Mouse (Mus musculus): Measurements from ENCODE around the gene Gm20431. TPM values are rescaled to one million over a fixed set of nuclear protein-coding genes. Genes with fewer than 3 reads are reported as not detected.

The Gm20431 gene
- 9.2 TPM in 1 of 2 replicates, not detected in the other for polyA plus RNA-seq (2015; fragmentation: Nextera tagmentation; extraction: Ambion mirVana)

DNA sequence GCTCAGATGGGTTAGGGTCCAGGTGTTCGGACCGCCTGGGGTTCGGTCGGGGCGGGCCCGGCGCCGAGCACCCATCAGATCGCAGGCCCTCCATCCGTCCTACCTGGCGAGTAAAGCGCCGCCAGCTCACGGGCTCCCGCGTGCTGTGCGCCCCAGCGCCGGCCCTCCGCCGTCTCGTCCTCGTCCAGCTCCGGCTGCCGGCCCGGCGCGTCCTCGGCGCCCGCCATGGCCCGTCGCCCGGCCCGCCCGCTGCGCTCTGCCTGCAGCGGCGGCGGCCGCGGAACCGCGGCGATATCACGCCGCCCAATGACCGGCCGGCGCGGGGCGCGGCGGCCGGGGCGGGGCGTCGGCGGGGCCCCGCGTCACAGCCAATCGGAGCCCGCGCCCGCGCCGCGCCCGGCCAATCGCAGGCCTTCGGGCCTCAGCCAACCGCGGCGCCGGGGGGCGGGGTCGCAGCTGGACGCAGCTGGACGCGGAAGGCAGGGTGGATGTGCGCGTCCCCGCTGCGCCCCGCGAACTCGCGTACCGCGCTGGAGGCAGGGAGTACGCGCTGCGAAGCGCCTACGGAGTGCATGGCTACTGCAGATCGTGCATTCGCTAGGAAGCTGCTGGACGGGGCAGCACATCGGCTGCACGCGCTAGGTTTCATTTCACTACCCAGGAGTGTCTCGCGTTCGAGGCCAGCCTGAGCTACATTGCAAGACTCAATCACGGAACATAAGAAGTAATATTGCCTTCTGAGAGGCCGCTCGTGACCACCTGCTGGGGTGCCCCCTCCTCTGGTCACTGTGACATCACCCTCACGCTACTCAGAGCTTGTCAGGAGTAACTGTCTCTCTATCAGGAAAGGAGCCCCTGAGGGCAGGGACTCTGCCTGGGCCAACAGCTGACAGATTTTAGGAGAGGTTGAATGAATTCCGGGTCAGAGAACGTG is at the start of gene Gm20431:
TSS of gene Gm20431 (minus strand) at position 227 of the 934 bp plus-strand sequence.
- Histone ChIP-seq H3K27me3 (ENCODE audit: control insufficient read depth, insufficient read depth, low read length) (no peaks in the 10 kb centered on the region), H3K4me2 (ENCODE audit: low read depth, low read length) (peak within 1 kb of the TSS; percentile 84), H3K4me3 (replicated peaks; ENCODE audit: low read length) (peak within 1 kb of the TSS; percentile 87), H3K4me1 (ENCODE audit: control insufficient read depth, insufficient read depth, low read length) (peaks cover 41% of the 10 kb centered on the region), H3K36me3 (ENCODE audit: control insufficient read depth, insufficient read depth, low read length) (no peaks in the 10 kb centered on the region), H3K27ac (ENCODE audit: low read length) (peak within 1 kb of the TSS; percentile 91), H3K9ac (ENCODE audit: low read length) (peak within 1 kb of the TSS; percentile 91), H3K9me3 (replicated peaks; ENCODE audit: control insufficient read depth, low read length) (no peaks in the 10 kb centered on the region)
- peak; percentile 95 for ATAC-seq (ENCODE audit: insufficient read depth, low FRiP score)
- under 1% methylated on average over 110 of the region's 110 CpGs for WGBS

DNA sequence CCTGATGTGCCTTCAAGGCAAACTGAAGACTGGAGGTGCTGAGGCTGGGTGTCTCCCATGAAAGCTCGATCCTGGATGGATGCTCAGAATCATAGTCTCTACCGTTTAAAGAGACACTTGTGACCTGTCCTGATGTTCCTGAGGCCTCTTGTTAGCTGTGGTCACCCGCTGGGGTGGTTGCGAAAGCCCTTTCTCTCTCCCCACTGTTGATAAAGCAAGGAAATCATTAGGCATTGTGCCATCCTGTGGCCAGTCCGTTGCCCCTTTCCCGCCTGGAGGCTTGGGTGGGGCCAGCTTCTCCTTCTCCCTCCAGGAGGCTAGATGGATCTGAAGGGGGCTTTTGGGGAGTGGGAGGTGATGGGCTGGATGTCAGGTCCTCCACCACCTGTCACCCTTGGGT is 49.3 kb upstream of the Gm20431 start:
- ATAC-seq (ENCODE audit: insufficient read depth, low FRiP score), result no peak
- peaks cover 8% of the 10 kb centered on the region; the same call in 1 of the 2 replicates for H3K4me1 ChIP-seq (ENCODE audit: control insufficient read depth, insufficient read depth, low read length)
- no peak overlapping the region; the same call in 1 of the 2 replicates for H3K9ac ChIP-seq (ENCODE audit: low read length)
- no peak overlapping the region for H3K4me2 ChIP-seq (ENCODE audit: low read depth, low read length)
- no peak overlapping the region for H3K4me3 ChIP-seq (replicated peaks; ENCODE audit: low read length)
- no peaks in the 10 kb centered on the region for H3K9me3 ChIP-seq (replicated peaks; ENCODE audit: control insufficient read depth, low read length)
- WGBS, result 54% methylated on average over 6 of the region's 6 CpGs
- H3K36me3 ChIP-seq (ENCODE audit: control insufficient read depth, insufficient read depth, low read length), result no peaks in the 10 kb centered on the region
- H3K27ac ChIP-seq (ENCODE audit: low read length), result no peak overlapping the region
- H3K27me3 ChIP-seq (ENCODE audit: control insufficient read depth, insufficient read depth, low read length), result no peaks in the 10 kb centered on the region

DNA sequence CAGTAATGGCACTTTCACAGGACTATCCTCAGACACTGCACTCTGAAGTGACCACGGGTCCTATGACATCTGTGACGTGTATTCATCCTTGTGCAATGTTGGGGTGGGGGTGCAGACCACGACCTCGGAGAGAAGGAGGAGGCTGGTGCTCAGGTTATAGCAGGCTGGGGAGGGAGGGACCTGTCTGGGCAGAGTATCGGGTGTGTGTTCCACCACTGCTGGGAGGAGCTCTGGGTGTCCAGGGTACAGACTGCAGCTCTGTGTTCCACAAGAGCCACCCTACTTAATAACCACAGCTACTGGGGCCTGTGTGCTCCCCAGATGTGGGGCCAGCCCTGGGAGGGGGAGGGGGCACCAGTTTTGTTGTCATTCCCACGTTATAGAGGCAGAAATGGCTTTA is 48.7 kb upstream of the Gm20431 start:
- no peaks in the 10 kb centered on the region for H3K27me3 ChIP-seq (ENCODE audit: control insufficient read depth, insufficient read depth, low read length)
- no peak for ATAC-seq (ENCODE audit: insufficient read depth, low FRiP score)
- 63% methylated on average over 6 of the region's 6 CpGs for WGBS

DNA sequence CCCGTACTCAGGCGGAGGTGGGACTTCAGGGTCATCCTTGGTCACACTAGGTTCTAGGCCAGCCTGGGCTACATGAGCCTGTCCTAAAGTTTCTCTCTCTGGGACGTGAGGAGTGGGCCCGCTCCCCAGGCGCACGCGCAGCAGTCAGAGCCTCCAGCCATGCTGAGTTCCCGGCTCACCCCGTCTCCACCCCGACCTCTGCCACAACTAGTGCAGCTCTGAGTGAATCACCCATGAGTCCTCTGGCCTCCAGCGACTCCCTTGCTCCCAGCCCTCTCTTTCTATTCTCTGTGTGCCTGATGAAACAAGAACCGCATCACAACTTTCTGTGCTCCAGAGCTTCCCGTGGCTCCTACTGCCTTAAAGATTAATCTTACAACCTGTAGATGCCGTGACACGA is 47.1 kb upstream of the Gm20431 start:
- Histone ChIP-seq H3K4me2 (ENCODE audit: low read depth, low read length) (no peak overlapping the region), H3K27me3 (ENCODE audit: control insufficient read depth, insufficient read depth, low read length) (no peaks in the 10 kb centered on the region), H3K9ac (ENCODE audit: low read length) (no peak overlapping the region), H3K4me1 (ENCODE audit: control insufficient read depth, insufficient read depth, low read length) (peaks cover 8% of the 10 kb centered on the region; the same call in 1 of the 2 replicates), H3K36me3 (ENCODE audit: control insufficient read depth, insufficient read depth, low read length) (no peaks in the 10 kb centered on the region), H3K4me3 (replicated peaks; ENCODE audit: low read length) (no peak overlapping the region), H3K9me3 (replicated peaks; ENCODE audit: control insufficient read depth, low read length) (no peaks in the 10 kb centered on the region), H3K27ac (ENCODE audit: low read length) (no peak overlapping the region)
- no peak for ATAC-seq (ENCODE audit: insufficient read depth, low FRiP score)
- WGBS, result 47% methylated on average over 15 of the region's 15 CpGs

More for the DNA sequence above, 48.7 kb upstream of the Gm20431 start:
- peak overlapping the region; percentile 43 for H3K9ac ChIP-seq (ENCODE audit: low read length)
- H3K4me1 ChIP-seq (ENCODE audit: control insufficient read depth, insufficient read depth, low read length), result peaks cover 8% of the 10 kb centered on the region; the same call in 1 of the 2 replicates
- no peaks in the 10 kb centered on the region for H3K9me3 ChIP-seq (replicated peaks; ENCODE audit: control insufficient read depth, low read length)
- no peak overlapping the region for H3K4me2 ChIP-seq (ENCODE audit: low read depth, low read length)
- no peak overlapping the region; the same call in 1 of the 2 replicates for H3K27ac ChIP-seq (ENCODE audit: low read length)
- H3K4me3 ChIP-seq (replicated peaks; ENCODE audit: low read length), result no peak overlapping the region
- no peaks in the 10 kb centered on the region for H3K36me3 ChIP-seq (ENCODE audit: control insufficient read depth, insufficient read depth, low read length)

DNA sequence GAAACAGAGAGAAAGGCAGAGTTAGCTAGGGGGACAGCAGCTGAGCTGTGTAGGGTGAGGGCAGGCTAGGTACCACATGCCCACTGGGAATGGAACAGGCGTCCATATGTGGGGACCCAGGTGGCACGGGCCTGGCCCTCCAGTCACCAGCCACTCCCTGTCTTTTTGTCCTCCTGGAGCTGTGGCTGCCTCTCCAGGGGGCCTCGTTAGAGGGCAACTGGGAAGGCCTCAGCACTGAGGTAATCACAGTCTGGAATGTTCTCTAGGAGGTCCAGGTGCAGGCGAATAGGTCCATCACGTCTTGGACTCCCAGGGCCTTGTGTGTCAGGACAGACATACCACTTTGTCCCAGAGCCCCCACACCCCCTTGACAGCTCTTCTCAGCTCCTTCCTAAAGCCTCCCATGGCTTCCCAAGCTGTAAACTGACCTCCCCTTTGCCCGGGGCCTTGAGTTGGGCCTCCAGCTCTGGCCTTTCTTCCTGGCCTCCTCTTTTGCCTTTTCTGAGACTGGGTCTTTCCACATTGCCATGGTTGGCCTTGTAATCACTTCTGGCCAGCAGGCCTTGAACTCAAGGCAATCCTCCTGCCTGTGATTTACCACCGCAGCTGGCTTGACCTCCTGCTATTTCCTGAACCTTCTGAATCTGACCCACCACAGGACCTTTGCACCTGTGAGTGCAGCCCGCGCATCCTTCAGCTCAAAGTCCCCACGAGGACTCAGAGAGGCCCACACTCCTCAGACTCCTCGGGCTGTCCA is 45.1 kb upstream of the Gm20431 start:
- H3K9me3 ChIP-seq (replicated peaks; ENCODE audit: control insufficient read depth, low read length), result no peaks in the 10 kb centered on the region
- peaks cover 8% of the 10 kb centered on the region; the same call in 1 of the 2 replicates for H3K4me1 ChIP-seq (ENCODE audit: control insufficient read depth, insufficient read depth, low read length)
- H3K27ac ChIP-seq (ENCODE audit: low read length), result no peak overlapping the region
- no peaks in the 10 kb centered on the region for H3K36me3 ChIP-seq (ENCODE audit: control insufficient read depth, insufficient read depth, low read length)
- ATAC-seq (ENCODE audit: insufficient read depth, low FRiP score), result peak; percentile 49
- no peak overlapping the region for H3K4me3 ChIP-seq (replicated peaks; ENCODE audit: low read length)
- no peak overlapping the region for H3K4me2 ChIP-seq (ENCODE audit: low read depth, low read length)
- H3K27me3 ChIP-seq (ENCODE audit: control insufficient read depth, insufficient read depth, low read length), result no peaks in the 10 kb centered on the region
- peak overlapping the region; percentile 49; the same call in 1 of the 2 replicates for H3K9ac ChIP-seq (ENCODE audit: low read length)
- 72% methylated on average over 11 of the region's 11 CpGs for WGBS

DNA sequence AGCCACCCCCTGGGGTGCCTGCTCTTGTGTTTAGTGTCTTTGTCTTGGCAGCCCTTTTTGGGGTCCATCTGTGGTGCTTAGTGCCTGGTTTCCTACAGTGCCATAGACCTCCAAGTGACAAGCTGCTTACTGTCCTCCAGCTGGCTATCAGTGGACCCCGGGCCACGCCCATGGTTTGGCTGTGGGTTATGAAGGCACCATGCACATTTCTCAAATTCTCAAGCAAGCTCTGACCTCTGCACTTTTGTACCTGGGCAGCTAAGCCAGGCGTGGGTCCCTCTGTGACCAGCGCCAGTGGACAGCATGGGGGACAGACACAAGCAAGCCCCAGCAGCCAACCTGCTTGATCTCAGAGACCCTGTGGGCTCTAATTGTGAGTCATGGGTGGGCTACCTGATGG is 43.1 kb upstream of the Gm20431 start:
- ATAC-seq (ENCODE audit: insufficient read depth, low FRiP score), result no peak
- no peak overlapping the region for H3K9ac ChIP-seq (ENCODE audit: low read length)

DNA sequence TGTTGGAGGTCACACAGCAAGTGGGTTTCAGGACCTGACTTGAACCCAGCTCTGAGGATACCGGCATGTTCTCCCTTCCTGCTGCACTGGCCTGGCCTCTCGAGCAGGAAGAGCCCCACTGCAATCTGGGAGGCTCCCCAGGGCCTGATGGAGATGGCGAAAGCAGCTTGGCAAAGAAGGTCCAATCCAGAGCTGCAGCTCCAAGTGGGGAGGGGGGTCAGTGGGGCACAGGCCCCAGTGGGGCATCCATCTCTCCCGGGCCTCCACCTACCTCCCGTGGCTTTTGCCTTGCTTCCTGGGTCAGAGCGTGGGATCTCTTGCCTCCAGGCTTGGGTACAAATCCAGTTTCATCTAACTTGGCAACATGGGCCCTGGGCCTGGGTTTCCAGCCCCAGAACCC is 40.8 kb upstream of the Gm20431 start:
- H3K4me2 ChIP-seq (ENCODE audit: low read depth, low read length), result no peak overlapping the region
- peaks cover 3% of the 10 kb centered on the region; the same call in 1 of the 2 replicates for H3K4me1 ChIP-seq (ENCODE audit: control insufficient read depth, insufficient read depth, low read length)
- ATAC-seq (ENCODE audit: insufficient read depth, low FRiP score), result no peak
- no peaks in the 10 kb centered on the region for H3K9me3 ChIP-seq (replicated peaks; ENCODE audit: control insufficient read depth, low read length)
- no peak overlapping the region for H3K27ac ChIP-seq (ENCODE audit: low read length)
- no peak overlapping the region for H3K4me3 ChIP-seq (replicated peaks; ENCODE audit: low read length)
- no peak overlapping the region for H3K9ac ChIP-seq (ENCODE audit: low read length)
- WGBS, result 79% methylated on average over 6 of the region's 6 CpGs
- H3K27me3 ChIP-seq (ENCODE audit: control insufficient read depth, insufficient read depth, low read length), result no peaks in the 10 kb centered on the region
- no peaks in the 10 kb centered on the region for H3K36me3 ChIP-seq (ENCODE audit: control insufficient read depth, insufficient read depth, low read length)

More for the DNA sequence above, 43.1 kb upstream of the Gm20431 start:
- Histone ChIP-seq H3K36me3 (ENCODE audit: control insufficient read depth, insufficient read depth, low read length) (no peaks in the 10 kb centered on the region), H3K4me3 (replicated peaks; ENCODE audit: low read length) (no peak overlapping the region), H3K27ac (ENCODE audit: low read length) (no peak overlapping the region), H3K4me2 (ENCODE audit: low read depth, low read length) (no peak overlapping the region), H3K4me1 (ENCODE audit: control insufficient read depth, insufficient read depth, low read length) (peaks cover 3% of the 10 kb centered on the region; the same call in 1 of the 2 replicates), H3K27me3 (ENCODE audit: control insufficient read depth, insufficient read depth, low read length) (no peaks in the 10 kb centered on the region), H3K9me3 (replicated peaks; ENCODE audit: control insufficient read depth, low read length) (no peaks in the 10 kb centered on the region)
- 90% methylated on average over 4 of the region's 4 CpGs for WGBS

DNA sequence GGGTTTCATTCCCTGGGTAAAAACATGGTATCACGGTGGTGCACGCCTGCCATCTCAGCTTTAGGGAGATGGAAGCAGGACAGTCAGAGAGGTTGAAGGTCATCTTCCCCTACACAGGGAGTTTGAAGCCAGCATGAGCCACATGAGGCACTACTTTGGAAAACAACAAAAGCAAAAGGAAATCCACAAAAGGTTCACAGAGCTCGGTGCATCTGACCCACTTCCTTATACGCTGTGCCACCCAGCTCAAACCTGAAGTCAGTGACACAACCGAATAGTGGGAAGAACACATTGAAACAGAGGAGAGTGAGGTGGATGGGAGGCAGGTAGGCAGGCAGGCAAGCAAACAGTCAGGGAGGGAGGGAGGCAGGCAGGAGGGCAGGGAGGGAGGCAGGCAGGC is 40.2 kb upstream of the Gm20431 start:
- H3K4me3 ChIP-seq (replicated peaks; ENCODE audit: low read length), result no peak overlapping the region
- ATAC-seq (ENCODE audit: insufficient read depth, low FRiP score), result no peak
- H3K36me3 ChIP-seq (ENCODE audit: control insufficient read depth, insufficient read depth, low read length), result no peaks in the 10 kb centered on the region
- H3K4me2 ChIP-seq (ENCODE audit: low read depth, low read length), result no peak overlapping the region
- peak overlapping the region; percentile 32; the same call in 1 of the 2 replicates for H3K9ac ChIP-seq (ENCODE audit: low read length)
- peaks cover 2% of the 10 kb centered on the region; the same call in 1 of the 2 replicates for H3K4me1 ChIP-seq (ENCODE audit: control insufficient read depth, insufficient read depth, low read length)
- H3K27ac ChIP-seq (ENCODE audit: low read length), result no peak overlapping the region
- H3K9me3 ChIP-seq (replicated peaks; ENCODE audit: control insufficient read depth, low read length), result no peaks in the 10 kb centered on the region
- no peaks in the 10 kb centered on the region for H3K27me3 ChIP-seq (ENCODE audit: control insufficient read depth, insufficient read depth, low read length)
- WGBS, result 67% methylated on average over 5 of the region's 5 CpGs

Data from stomach, embryonic 16.5 days (tissue).